Mouse (Mus musculus) 3T3-L1 (cell line): ENCODE measurements around the gene Cnnm2.
"Not testable (repeated sequence)": the region's sequence is repeated elsewhere in the genome, so short reads cannot be mapped to it uniquely, and the experiment has no call there.

ENCODE experiments used
- DNase-seq: peaks from one replicate; pipeline ENCODE4 v3.0.0-alpha.2; 2015; ENCODE audit warnings: low read depth, low spot score

Gene Cnnm2

GRCm38 (mm10) chr19:46761247-46761946, at the start of gene Cnnm2:
Cnnm2 (plus strand) TSS chr19:46761596.
- DNase-seq: peak; percentile 100

- no peak for DNase-seq
Observed at GRCm38 (mm10) chr19:46714234-46714633, 47.2 kb upstream of the Cnnm2 start.

GRCm38 (mm10) chr19:46715016-46715415, 46.4 kb upstream of the Cnnm2 start:
- no peak for DNase-seq

- peak; percentile 80 for DNase-seq
Observed at GRCm38 (mm10) chr19:46718150-46718549, 43.2 kb upstream of the Cnnm2 start.

- DNase-seq: no peak
Observed at GRCm38 (mm10) chr19:46724411-46724810, 37.0 kb upstream of the Cnnm2 start.

- no peak for DNase-seq
Observed at GRCm38 (mm10) chr19:46726142-46726541, 35.3 kb upstream of the Cnnm2 start.

- DNase-seq: no peak
Observed at GRCm38 (mm10) chr19:46727140-46727736, 34.2 kb upstream of the Cnnm2 start.

GRCm38 (mm10) chr19:46727945-46728540, 33.4 kb upstream of the Cnnm2 start:
- peak; percentile 43 for DNase-seq

GRCm38 (mm10) chr19:46728909-46729308, 32.5 kb upstream of the Cnnm2 start:
- no peak for DNase-seq

- no peak for DNase-seq
Observed at GRCm38 (mm10) chr19:46731351-46731750, 30.0 kb upstream of the Cnnm2 start.

- DNase-seq: not testable (repeated sequence)
Observed at GRCm38 (mm10) chr19:46732673-46733072, 28.7 kb upstream of the Cnnm2 start.

- no peak for DNase-seq
Observed at GRCm38 (mm10) chr19:46733626-46734025, 27.8 kb upstream of the Cnnm2 start.

GRCm38 (mm10) chr19:46735241-46735640, 26.2 kb upstream of the Cnnm2 start:
- DNase-seq: no peak

GRCm38 (mm10) chr19:46737106-46737505, 24.3 kb upstream of the Cnnm2 start:
- no peak for DNase-seq

GRCm38 (mm10) chr19:46740341-46741008, 20.9 kb upstream of the Cnnm2 start:
- DNase-seq: peak; percentile 90

- peak; percentile 59 for DNase-seq
Observed at GRCm38 (mm10) chr19:46741574-46741973, 19.8 kb upstream of the Cnnm2 start.

GRCm38 (mm10) chr19:46744681-46745080, 16.7 kb upstream of the Cnnm2 start:
- DNase-seq: no peak

- DNase-seq: no peak
Observed at GRCm38 (mm10) chr19:46747799-46748198, 13.6 kb upstream of the Cnnm2 start.

- no peak for DNase-seq
Observed at GRCm38 (mm10) chr19:46752235-46752634, 9.2 kb upstream of the Cnnm2 start.

- DNase-seq: peak; percentile 31
Observed at GRCm38 (mm10) chr19:46755066-46755465, 6.3 kb upstream of the Cnnm2 start.

- no peak for DNase-seq
Observed at GRCm38 (mm10) chr19:46756221-46756620, 5.2 kb upstream of the Cnnm2 start.

- DNase-seq: no peak
Observed at GRCm38 (mm10) chr19:46759096-46759495, 2.3 kb upstream of the Cnnm2 start.
